Mouse (Mus musculus) midbrain, embryonic 11.5 days (tissue): ENCODE data around the gene Ykt6. TPM values are rescaled to one million over a fixed set of nuclear protein-coding genes. Genes with fewer than 3 reads are reported as not detected.

Experiments used
- ATAC-seq: fragments of 200-750 bp; cut with Nextera tagmentation; 2 replicates; pipeline ENCODE4 v1.8.0; 2017; ENCODE audit warnings: moderate TSS enrichment, moderate library complexity; ENCODE audit not compliant: low FRiP score
- DNase-seq: peaks from one replicate; pipeline ENCODE4 v3.0.0; 2015; ENCODE audit warnings: low spot score; ENCODE audit errors: missing footprints
- H3K27ac ChIP-seq: fragments of 300-500 bp; sonication (generic); 2 replicates; pipeline ENCODE4 v1.5.1; 2014; ENCODE audit warnings: low read depth, low read length
- H3K27me3 ChIP-seq: fragments of 300-500 bp; sonication (generic); 2 replicates; pipeline ENCODE4 v1.6.1; 2014; ENCODE audit warnings: mild to moderate bottlenecking, low read length, moderate library complexity, mixed read lengths; ENCODE audit not compliant: control insufficient read depth, insufficient read depth
- H3K36me3 ChIP-seq: fragments of 300-500 bp; sonication (generic); 2 replicates; pipeline ENCODE4 v1.6.1; 2014; ENCODE audit warnings: mild to moderate bottlenecking, low read length, moderate library complexity, mixed read lengths; ENCODE audit not compliant: control insufficient read depth, insufficient read depth
- H3K4me1 ChIP-seq: fragments of 300-500 bp; sonication (generic); 2 replicates; pipeline ENCODE4 v1.6.1; 2014; ENCODE audit warnings: low read length; ENCODE audit not compliant: control insufficient read depth, insufficient read depth
- H3K4me2 ChIP-seq: fragments of 300-500 bp; sonication (generic); 2 replicates; pipeline ENCODE4 v1.6.1; 2014; ENCODE audit warnings: mild to moderate bottlenecking, moderate library complexity
- H3K4me3 ChIP-seq: fragments of 300-500 bp; sonication (generic); 2 replicates; pipeline ENCODE4 v1.5.1; 2014; ENCODE audit warnings: low read depth, low read length
- H3K9ac ChIP-seq: fragments of 300-500 bp; sonication (generic); 2 replicates; pipeline ENCODE4 v1.6.1; 2014; ENCODE audit warnings: low read length
- H3K9me3 ChIP-seq: fragments of 300-500 bp; sonication (generic); 2 replicates; pipeline ENCODE4 v1.6.1; 2016; ENCODE audit warnings: low read length; ENCODE audit not compliant: control insufficient read depth
- WGBS: fragments of 180-500 bp; shearing (Covaris S2); extraction: QIAGEN DNeasy Blood & Tissue Kit; methylation state at CpG from one replicate; pipeline ENCODE4 v1.1.7; 2014; 5-methylcytosine and 5-hydroxymethylcytosine counted together
- polyA plus RNA-seq: library from polyadenylated mRNA; unstranded; fragments of >200 nt; fragmentation: Nextera tagmentation; extraction: Ambion mirVana; gene quantifications from 2 replicates; pipeline ENCODE4 v1.2.1, GENCODE M21; 2014

Ykt6 gene
- polyA plus RNA-seq, 1 experiment from 2014 or later = 29.4 TPM

GRCm38 (mm10) chr11:6016368-6016767 is 60.9 kb downstream of the Ykt6 start:
- no peak for ATAC-seq

GRCm38 (mm10) chr11:6016797-6017395 is 61.4 kb downstream of the Ykt6 start:
- Histone ChIP-seq H3K4me2 (no peak overlapping the region), H3K27me3 (no peaks in the 10 kb centered on the region), H3K4me3 (no peak overlapping the region), H3K4me1 (no peaks in the 10 kb centered on the region), H3K27ac (no peak overlapping the region), H3K9me3 (no peaks in the 10 kb centered on the region), H3K9ac (no peak overlapping the region), H3K36me3 (no peaks in the 10 kb centered on the region)
- no peak for ATAC-seq
- WGBS = 70% methylated on average over 9 of the region's 9 CpGs
- DNase-seq = no peak

More at GRCm38 (mm10) chr11:6016368-6016767, 60.9 kb downstream of the Ykt6 start:
- no peaks in the 10 kb centered on the region for H3K36me3 ChIP-seq
- no peak overlapping the region for H3K9ac ChIP-seq
- DNase-seq = peak; percentile 69
- H3K27me3 ChIP-seq = no peaks in the 10 kb centered on the region
- H3K27ac ChIP-seq = no peak overlapping the region
- WGBS = 5% methylated on average over 3 of the region's 3 CpGs
- no peaks in the 10 kb centered on the region for H3K4me1 ChIP-seq
- no peak overlapping the region for H3K4me3 ChIP-seq
- no peak overlapping the region for H3K4me2 ChIP-seq
- H3K9me3 ChIP-seq = no peaks in the 10 kb centered on the region

Other genes starting within 250 kb of the Ykt6 start
- 161 and 164 TPM in 2 replicates for gene Mrps24, start 240.0 kb upstream of the Ykt6 start, polyA plus RNA-seq
- 9.9 and 11.7 TPM in 2 replicates for gene Urgcp, start 193.3 kb upstream of the Ykt6 start, polyA plus RNA-seq
- 136 and 144 TPM in 2 replicates for gene Dbnl, start 167.2 kb upstream of the Ykt6 start, polyA plus RNA-seq
- gene Pgam2, start 152.0 kb upstream of the Ykt6 start, polyA plus RNA-seq = 4.5 and 4.6 TPM in 2 replicates
- 7.1 and 7.3 TPM in 2 replicates for gene Polm, start 117.7 kb upstream of the Ykt6 start, polyA plus RNA-seq
- gene Aebp1, start 93.7 kb upstream of the Ykt6 start, polyA plus RNA-seq = 15.0 and 15.8 TPM in 2 replicates
- gene Pold2, start 77.4 kb upstream of the Ykt6 start, polyA plus RNA-seq = 83.8 and 97.4 TPM in 2 replicates
- gene Myl7, start 56.9 kb upstream of the Ykt6 start, polyA plus RNA-seq = 0.59 and 0.92 TPM in 2 replicates
- 1.5 and 1.8 TPM in 2 replicates for gene Gck, start 5.6 kb upstream of the Ykt6 start, polyA plus RNA-seq
- 2.4 and 2.5 TPM in 2 replicates for gene Camk2b, start 110.7 kb downstream of the Ykt6 start, polyA plus RNA-seq
- 0.41 and 0.57 TPM in 2 replicates for gene A730071L15Rik, start 244.3 kb downstream of the Ykt6 start, polyA plus RNA-seq
- gene Nudcd3, start 244.7 kb downstream of the Ykt6 start, polyA plus RNA-seq = 41.4 and 46.8 TPM in 2 replicates